Mouse (Mus musculus): ENCODE measurements around the gene Gm3402.
"Not testable (repeated sequence)": the region's sequence is repeated elsewhere in the genome, so short reads cannot be mapped to it uniquely, and the experiment has no call there.

- not testable (repeated sequence) for TF ChIP-seq CTCF, POLR2A (IDR thresholded peaks at IDR 0.05; ENCODE audit: extremely low read depth, insufficient read depth, low read length)
Observed at GRCm38 (mm10) chr5:146537347-146537746, 23.4 kb downstream of the Gm3402 start, which contains the start of gene Gm3409.
